Mouse (Mus musculus) hindlimb bud, embryonic 11.5 days (tissue): Measurements from ENCODE around the gene Dhrs9.

Source experiments
- DNase-seq: peaks from one replicate; pipeline ENCODE4 v3.0.0-alpha.2; 2012; ENCODE audit warnings: low read depth, low spot score; ENCODE audit errors: extremely low spot score

Gene Dhrs9

GRCm38 (mm10) chr2:69418294-69418881 lies 38.1 kb downstream of the Dhrs9 start:
- DNase-seq = no peak

DNA sequence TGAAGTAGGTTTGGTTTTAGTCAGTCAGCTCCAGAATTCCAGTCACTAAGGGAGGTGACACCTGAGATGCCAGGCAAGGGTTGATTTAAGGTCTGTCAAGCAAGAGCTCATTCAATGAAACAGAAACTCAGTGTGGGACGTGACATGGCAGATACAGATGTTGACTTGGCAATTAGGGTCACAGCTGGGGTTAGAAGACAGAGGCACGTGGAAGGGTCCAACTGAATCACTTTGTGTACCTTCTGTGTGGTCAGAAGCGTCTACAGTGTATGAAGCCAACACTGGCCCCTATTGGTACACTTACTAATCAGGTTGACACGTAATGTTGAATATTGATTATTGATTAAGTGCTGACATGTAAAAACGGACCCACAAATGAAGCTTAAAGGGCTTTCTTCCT lies 44.6 kb downstream of the Dhrs9 start:
- no peak for DNase-seq

- no peak for DNase-seq
Observed at GRCm38 (mm10) chr2:69426081-69426480, 45.8 kb downstream of the Dhrs9 start.

- no peak for DNase-seq
Observed at GRCm38 (mm10) chr2:69427141-69427540, 46.9 kb downstream of the Dhrs9 start.

- DNase-seq = peak; percentile 61
Observed at GRCm38 (mm10) chr2:69428116-69428515, 47.9 kb downstream of the Dhrs9 start.

- no peak for DNase-seq
Observed at GRCm38 (mm10) chr2:69441656-69442055, 61.4 kb downstream of the Dhrs9 start.

DNA sequence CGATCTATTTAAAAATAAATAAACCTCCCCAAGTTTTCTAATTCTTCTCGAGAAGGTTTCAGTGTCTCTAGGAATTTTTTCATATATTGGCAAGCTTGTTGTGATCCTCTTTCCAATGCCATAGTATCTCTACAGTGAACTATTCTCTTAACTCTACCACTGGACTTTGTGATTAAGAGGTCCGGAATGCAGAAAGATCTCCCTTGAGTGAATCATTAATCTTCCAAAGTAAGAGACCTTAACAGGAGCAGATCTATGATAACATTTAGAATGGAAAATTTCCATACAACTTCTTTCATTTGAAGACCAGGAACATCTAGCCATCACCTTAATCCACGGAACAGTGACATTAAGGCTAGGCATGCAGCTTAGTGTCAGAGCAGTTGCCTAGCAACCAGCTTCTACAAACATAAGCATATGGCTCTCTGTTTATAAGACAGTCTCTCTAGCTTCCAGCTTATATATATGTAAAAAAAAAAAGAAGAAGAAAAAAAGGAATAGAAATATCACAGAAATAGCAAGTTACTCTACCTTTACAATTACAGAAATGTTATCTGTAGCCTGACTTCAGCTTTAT lies 65.7 kb downstream of the Dhrs9 start:
- no peak for DNase-seq

GRCm38 (mm10) chr2:69448581-69448980 lies 68.3 kb downstream of the Dhrs9 start:
- no peak for DNase-seq

- no peak for DNase-seq
Observed at GRCm38 (mm10) chr2:69451128-69451527, 70.9 kb downstream of the Dhrs9 start.
